Mouse (Mus musculus) bone marrow, adult 2 months (tissue): ENCODE measurements around the gene Krt26. TPM values are rescaled to one million over a fixed set of nuclear protein-coding genes. Genes with fewer than 3 reads are reported as not detected.

Source experiments
- H3K27ac ChIP-seq: fragments of 200-500 bp; 2 replicates; pipeline ENCODE4 v1.5.1; 2012; ENCODE audit warnings: low read depth, mild to moderate bottlenecking, control low read depth, inconsistent platforms, low read length; ENCODE audit not compliant: control insufficient read depth, poor library complexity, insufficient read depth
- H3K4me1 ChIP-seq: fragments of 200-500 bp; 2 replicates; pipeline ENCODE4 v1.6.1; 2011; ENCODE audit warnings: low read length; ENCODE audit not compliant: control insufficient read depth, insufficient read depth
- H3K4me3 ChIP-seq: fragments of 200-500 bp; replicated peaks from 2 replicates; pipeline ENCODE3; 2011; ENCODE audit warnings: mild to moderate bottlenecking, low read depth, low read length, control low read depth; ENCODE audit not compliant: control insufficient read depth
- CTCF ChIP-seq: fragments of 200-500 bp; IDR thresholded peaks from 2 replicates; pipeline ENCODE4 v1.5.1; 2011; ENCODE audit warnings: low read length, control low read depth; ENCODE audit not compliant: control insufficient read depth, insufficient read depth
- POLR2A ChIP-seq: fragments of 200-500 bp; IDR thresholded peaks from 2 replicates; pipeline ENCODE4 v1.6.1; 2011; ENCODE audit warnings: low read depth, mild to moderate bottlenecking, control low read depth, low read length, borderline replicate concordance; ENCODE audit not compliant: control insufficient read depth
- WGBS: fragments of 180-500 bp; shearing (Covaris S2); methylation state at CpG from one replicate; pipeline ENCODE4 v1.1.7; 2018; 5-methylcytosine and 5-hydroxymethylcytosine counted together
- polyA plus RNA-seq: library from polyadenylated mRNA; stranded (reverse); fragments of >200 nt; gene quantifications from 2 replicates; pipeline ENCODE4 v1.2.4, GENCODE M21; 2011; ENCODE audit warnings: low replicate concordance; ENCODE audit not compliant: missing spikeins, insufficient read depth, insufficient read length

Krt26 gene
- polyA plus RNA-seq = not detected in 2 replicates

GRCm38 (mm10) chr11:99337866-99338265, at the start of gene Krt26:
Krt26 (minus strand) TSS chr11:99337966.
- TF ChIP-seq CTCF = no peak
- no peak for TF ChIP-seq POLR2A
- no peak within 1 kb of the TSS for H3K4me3 ChIP-seq
- 88% methylated on average over 11 of the region's 11 CpGs for WGBS
- no peaks in the 10 kb centered on the region for H3K4me1 ChIP-seq
- no peak within 1 kb of the TSS for H3K27ac ChIP-seq

DNA sequence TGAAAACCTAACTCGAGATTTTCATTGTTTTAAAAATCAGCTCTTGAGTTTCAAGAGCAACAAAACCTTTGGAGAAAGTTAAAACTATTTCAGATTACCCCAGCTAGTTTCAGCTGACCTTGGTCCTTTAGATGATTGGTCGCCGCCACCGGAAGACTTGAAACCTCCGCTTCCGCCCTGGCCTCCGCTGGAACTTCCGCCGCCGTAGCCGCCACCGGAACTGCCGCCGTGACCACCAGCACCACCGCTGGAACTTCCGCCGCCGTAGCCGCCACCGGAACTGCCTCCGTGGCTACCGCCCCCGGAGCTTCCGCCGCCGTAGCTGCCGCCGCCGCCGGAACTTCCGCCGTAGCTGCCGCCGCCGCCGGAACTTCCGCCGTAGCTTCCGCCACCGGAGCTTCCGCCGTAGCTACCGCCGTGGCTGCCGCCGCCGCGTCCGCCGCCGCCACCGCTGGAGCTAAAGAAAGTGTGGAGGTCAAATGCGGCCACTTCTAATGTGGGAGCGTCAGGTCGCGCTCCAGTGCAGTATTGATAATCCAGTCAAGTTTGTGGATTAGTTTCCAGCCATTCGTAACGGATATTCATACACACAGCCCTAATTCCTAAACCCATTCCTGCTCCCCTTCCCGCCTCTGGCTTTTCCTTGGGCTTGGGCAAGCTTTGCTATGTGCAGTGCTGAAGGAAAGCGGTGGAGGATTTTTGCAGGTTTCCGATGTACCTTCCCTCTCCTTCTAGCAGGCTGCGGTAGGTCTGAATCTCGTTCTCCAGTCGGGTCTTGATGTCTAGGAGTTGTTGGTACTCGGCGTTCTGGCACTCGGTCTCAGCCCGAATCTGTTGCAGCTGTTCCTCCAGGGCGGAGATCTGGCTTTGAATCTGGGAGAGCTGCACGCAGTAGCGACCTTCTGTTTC, 48.3 kb upstream of the Krt26 start:
- 4% methylated on average over 71 of the region's 71 CpGs for WGBS
- H3K27ac ChIP-seq = peak overlapping the region; percentile 52
- no peaks in the 10 kb centered on the region for H3K4me1 ChIP-seq

DNA sequence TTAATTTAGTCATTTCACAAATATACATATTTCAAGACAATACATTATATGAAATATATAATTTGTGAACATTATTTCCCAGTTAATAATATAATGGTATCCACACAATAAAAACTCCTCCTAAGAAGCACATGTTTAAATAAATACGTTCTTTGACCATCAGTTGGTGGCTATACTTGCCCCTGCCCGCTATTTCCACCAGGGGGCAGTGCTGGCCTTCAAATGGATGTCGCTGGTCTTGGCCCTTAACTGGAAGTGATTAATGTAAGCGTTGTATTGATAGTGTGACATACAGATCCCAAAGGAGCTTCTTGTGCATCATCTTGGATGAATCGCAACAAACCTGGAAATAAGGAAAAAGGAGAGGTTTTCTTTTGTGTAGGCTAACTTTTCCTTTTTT, 41.8 kb upstream of the Krt26 start:
- TF ChIP-seq CTCF (peak; percentile 81), POLR2A (no peak)
- Histone ChIP-seq H3K4me1 (no peaks in the 10 kb centered on the region), H3K27ac (no peak overlapping the region), H3K4me3 (no peak overlapping the region)
- WGBS = 9% methylated on average over 5 of the region's 5 CpGs

More for the DNA sequence above, 48.3 kb upstream of the Krt26 start:
- H3K4me3 ChIP-seq = peak overlapping the region; percentile 59
- TF ChIP-seq POLR2A (no peak), CTCF (no peak)

DNA sequence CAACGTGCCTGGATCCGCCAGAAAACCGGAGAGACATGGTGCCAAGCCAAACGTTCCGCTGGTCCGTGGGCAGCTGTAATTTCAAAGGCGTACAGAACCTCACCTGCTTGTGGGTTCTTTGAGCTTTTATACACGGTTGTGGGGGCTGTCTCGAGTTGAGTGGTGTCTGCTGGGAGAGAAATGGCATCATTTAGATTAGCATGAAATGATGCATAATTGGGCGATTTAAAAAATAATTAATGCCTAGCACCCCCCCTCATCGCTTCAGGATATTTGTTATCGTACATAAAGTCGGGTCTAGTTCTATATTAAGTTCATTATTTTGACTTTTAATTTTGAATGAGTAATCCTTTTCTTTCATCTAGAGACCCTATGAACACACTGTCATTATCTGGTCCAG, 37.0 kb upstream of the Krt26 start, which contains the start of gene Krt28:
Gene Krt28 (minus strand): TSS at position 101 of the 400 bp plus-strand sequence.
- TF ChIP-seq CTCF (no peak), POLR2A (no peak)
- Histone ChIP-seq H3K4me3 (no peak within 1 kb of the TSS), H3K27ac (no peak within 1 kb of the TSS), H3K4me1 (no peaks in the 10 kb centered on the region)
- 73% methylated on average over 13 of the region's 13 CpGs for WGBS

GRCm38 (mm10) chr11:99369853-99370451, 32.2 kb upstream of the Krt26 start:
- no peak overlapping the region for H3K27ac ChIP-seq
- H3K4me3 ChIP-seq = no peak overlapping the region
- no peak for TF ChIP-seq POLR2A
- no peak for TF ChIP-seq CTCF
- 55% methylated on average over 8 of the region's 8 CpGs for WGBS
- no peaks in the 10 kb centered on the region for H3K4me1 ChIP-seq

- TF ChIP-seq POLR2A = no peak
- no peak for TF ChIP-seq CTCF
- WGBS = 21% methylated on average over 3 of the region's 3 CpGs
- H3K27ac ChIP-seq = no peak overlapping the region
- no peaks in the 10 kb centered on the region for H3K4me1 ChIP-seq
- no peak overlapping the region for H3K4me3 ChIP-seq
Observed at GRCm38 (mm10) chr11:99369229-99369628, 31.5 kb upstream of the Krt26 start.

GRCm38 (mm10) chr11:99366791-99367190, 29.0 kb upstream of the Krt26 start:
- Histone ChIP-seq H3K27ac (no peak overlapping the region), H3K4me3 (no peak overlapping the region), H3K4me1 (no peaks in the 10 kb centered on the region)
- TF ChIP-seq CTCF = no peak
- TF ChIP-seq POLR2A = no peak
- 37% methylated on average over 10 of the region's 10 CpGs for WGBS

GRCm38 (mm10) chr11:99364412-99364811, 26.6 kb upstream of the Krt26 start:
- TF ChIP-seq CTCF (peak; percentile 21; the same call in 1 of the 2 replicates), POLR2A (no peak)
- 19% methylated on average over 9 of the region's 9 CpGs for WGBS
- Histone ChIP-seq H3K4me3 (no peak overlapping the region), H3K4me1 (no peaks in the 10 kb centered on the region), H3K27ac (no peak overlapping the region)
